Mouse (Mus musculus) liver, postnatal 0 days (tissue): Measurements from ENCODE around the gene Mfsd14a.

ENCODE experiments used
- CTCF ChIP-seq: sonication (generic); IDR thresholded peaks from 2 replicates; pipeline ENCODE4 v1.5.1; 2016; ENCODE audit warnings: antibody characterized with exemption, low read depth
- EP300 ChIP-seq: IDR thresholded peaks from 2 replicates; pipeline ENCODE4 v1.6.1; 2016; ENCODE audit warnings: antibody characterized with exemption, low read depth, mild to moderate bottlenecking

GRCm38 (mm10) chr3:116705637-116706204 is 43.2 kb upstream of the Mfsd14a start:
- TF ChIP-seq CTCF (no peak), EP300 (no peak)
